Mouse (Mus musculus) midbrain, embryonic 10.5 days (tissue): ENCODE results near the gene Arhgap10. TPM values are rescaled to one million over a fixed set of nuclear protein-coding genes. Genes with fewer than 3 reads are reported as not detected.

Experiments used
- DNase-seq: peaks from one replicate; pipeline ENCODE4 v3.0.0-alpha.2; 2017; ENCODE audit warnings: low spot score
- H3K27ac ChIP-seq: fragments of 300-500 bp; sonication (generic); replicated peaks from 2 replicates; pipeline ENCODE4 v1.5.1; 2016; ENCODE audit warnings: mild to moderate bottlenecking
- H3K27me3 ChIP-seq: fragments of 300-500 bp; sonication (generic); 2 replicates; pipeline ENCODE4 v1.6.1; 2016; ENCODE audit warnings: low read depth, mild to moderate bottlenecking; ENCODE audit not compliant: poor library complexity, severe bottlenecking
- H3K36me3 ChIP-seq: fragments of 300-500 bp; sonication (generic); 2 replicates; pipeline ENCODE4 v1.6.1; 2016; ENCODE audit warnings: mild to moderate bottlenecking, moderate library complexity
- H3K4me1 ChIP-seq: fragments of 300-500 bp; sonication (generic); 2 replicates; pipeline ENCODE4 v1.6.1; 2016
- H3K4me3 ChIP-seq: fragments of 300-500 bp; sonication (generic); 2 replicates; pipeline ENCODE4 v1.5.1; 2016; ENCODE audit warnings: mild to moderate bottlenecking, moderate library complexity
- H3K9me3 ChIP-seq: fragments of 300-500 bp; sonication (generic); replicated peaks from 2 replicates; pipeline ENCODE4 v1.6.1; 2016; ENCODE audit warnings: mild to moderate bottlenecking
- WGBS: fragments of 180-500 bp; shearing (Covaris S2); methylation state at CpG from one replicate; pipeline ENCODE4 v1.1.7; 2016; 5-methylcytosine and 5-hydroxymethylcytosine counted together
- polyA plus RNA-seq: library from polyadenylated mRNA; unstranded; fragments of >200 nt; fragmentation: Nextera tagmentation; extraction: Ambion mirVana; gene quantifications from 2 replicates; pipeline ENCODE4 v1.2.1, GENCODE M21; 2016

Arhgap10 gene
- polyA plus RNA-seq, 1 experiment from 2014 or later, result 16.5 TPM

DNA sequence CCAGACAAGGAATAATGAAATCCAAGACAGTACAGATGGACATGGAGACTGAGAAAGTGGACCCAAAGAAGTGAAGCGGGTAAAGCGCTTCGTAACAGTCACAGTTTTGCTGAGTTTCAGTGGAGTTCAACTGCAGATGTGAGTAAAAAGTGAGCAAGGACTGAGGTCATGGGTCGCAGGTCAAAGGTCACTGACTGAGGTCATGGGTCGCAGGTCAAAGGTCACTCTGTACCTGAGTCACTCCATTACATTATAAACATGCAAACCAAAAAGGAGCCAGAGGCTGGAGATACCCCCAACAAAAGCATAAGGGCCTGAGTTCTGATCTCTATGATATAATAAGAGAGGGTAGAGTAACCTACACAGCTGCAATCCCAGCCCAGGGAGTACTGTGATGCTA lies 43.1 kb downstream of the Arhgap10 start:
- no peak for DNase-seq
- no peaks in the 10 kb centered on the region for H3K36me3 ChIP-seq
- H3K27me3 ChIP-seq, result no peaks in the 10 kb centered on the region
- H3K9me3 ChIP-seq, result no peaks in the 10 kb centered on the region
- H3K4me3 ChIP-seq, result no peak overlapping the region
- H3K4me1 ChIP-seq, result 0 out of 2 replicates have a peak, but pooled peaks cover 5% of the 10 kb centered on the region
- 92% methylated on average over 5 of the region's 5 CpGs for WGBS
- H3K27ac ChIP-seq, result no peak overlapping the region

DNA sequence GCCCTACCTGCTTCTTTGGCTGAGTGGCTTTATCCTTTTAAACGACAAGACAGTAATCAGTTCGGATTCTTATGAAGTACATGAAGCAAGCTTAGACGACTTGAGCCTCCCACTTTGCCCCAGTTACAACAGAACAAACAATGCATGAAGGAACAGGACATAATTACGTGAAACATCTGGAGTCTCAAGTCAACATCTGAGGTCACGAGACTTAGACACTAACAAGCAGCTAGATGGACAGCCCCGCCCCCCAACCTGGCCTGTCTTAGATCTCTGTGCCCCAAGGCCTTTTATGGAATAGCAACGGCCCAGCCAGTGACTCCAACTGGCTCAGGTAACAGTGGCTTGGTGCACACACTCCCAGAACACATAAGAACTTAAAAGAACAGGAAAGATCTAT lies 44.0 kb downstream of the Arhgap10 start:
- 75% methylated on average over 7 of the region's 7 CpGs for WGBS
- no peak for DNase-seq

DNA sequence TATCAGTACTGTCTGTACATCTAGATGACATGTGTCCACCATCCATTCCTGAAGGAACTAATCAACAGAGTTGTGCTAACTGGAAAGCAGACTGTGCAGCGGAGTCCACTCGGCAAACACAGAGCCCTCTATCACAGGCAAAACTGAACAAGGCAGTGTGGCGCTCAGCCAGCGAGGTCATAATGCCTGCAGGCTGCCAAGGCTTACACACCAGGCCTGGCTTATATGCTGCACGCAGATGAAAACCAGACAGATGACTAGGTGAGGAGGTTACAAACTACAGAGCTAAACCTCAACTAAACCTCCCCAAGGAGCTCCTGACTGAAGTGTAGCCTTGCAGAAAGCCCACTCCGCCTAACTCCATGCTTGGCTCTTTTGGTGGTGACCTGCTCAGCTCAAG lies 44.4 kb downstream of the Arhgap10 start:
- H3K4me1 ChIP-seq, result no peaks in the 10 kb centered on the region
- no peak for DNase-seq
- H3K36me3 ChIP-seq, result no peaks in the 10 kb centered on the region
- no peaks in the 10 kb centered on the region for H3K9me3 ChIP-seq
- 89% methylated on average over 6 of the region's 6 CpGs for WGBS
- no peak overlapping the region for H3K27ac ChIP-seq
- H3K4me3 ChIP-seq, result no peak overlapping the region
- no peaks in the 10 kb centered on the region for H3K27me3 ChIP-seq

More for the DNA sequence above, 44.0 kb downstream of the Arhgap10 start:
- Histone ChIP-seq H3K9me3 (no peaks in the 10 kb centered on the region), H3K27ac (no peak overlapping the region), H3K4me3 (no peak overlapping the region), H3K36me3 (no peaks in the 10 kb centered on the region), H3K27me3 (no peaks in the 10 kb centered on the region), H3K4me1 (0 out of 2 replicates have a peak, but pooled peaks cover 3% of the 10 kb centered on the region)

GRCm38 (mm10) chr8:77461392-77461791 lies 56.4 kb downstream of the Arhgap10 start:
- no peaks in the 10 kb centered on the region for H3K4me1 ChIP-seq
- H3K9me3 ChIP-seq, result no peaks in the 10 kb centered on the region
- WGBS, result 90% methylated on average over 6 of the region's 6 CpGs
- DNase-seq, result no peak
- H3K27ac ChIP-seq, result no peak overlapping the region
- no peak overlapping the region for H3K4me3 ChIP-seq
- no peaks in the 10 kb centered on the region for H3K27me3 ChIP-seq
- H3K36me3 ChIP-seq, result no peaks in the 10 kb centered on the region

- H3K27ac ChIP-seq, result no peak overlapping the region
- H3K9me3 ChIP-seq, result no peaks in the 10 kb centered on the region
- H3K27me3 ChIP-seq, result no peaks in the 10 kb centered on the region
- H3K4me3 ChIP-seq, result no peak overlapping the region
- H3K4me1 ChIP-seq, result no peaks in the 10 kb centered on the region
- no peak for DNase-seq
- WGBS, result 89% methylated on average over 2 of the region's 2 CpGs
- H3K36me3 ChIP-seq, result no peaks in the 10 kb centered on the region
These were observed 57.4 kb downstream of the Arhgap10 start for GRCm38 (mm10) chr8:77460363-77460762.

DNA sequence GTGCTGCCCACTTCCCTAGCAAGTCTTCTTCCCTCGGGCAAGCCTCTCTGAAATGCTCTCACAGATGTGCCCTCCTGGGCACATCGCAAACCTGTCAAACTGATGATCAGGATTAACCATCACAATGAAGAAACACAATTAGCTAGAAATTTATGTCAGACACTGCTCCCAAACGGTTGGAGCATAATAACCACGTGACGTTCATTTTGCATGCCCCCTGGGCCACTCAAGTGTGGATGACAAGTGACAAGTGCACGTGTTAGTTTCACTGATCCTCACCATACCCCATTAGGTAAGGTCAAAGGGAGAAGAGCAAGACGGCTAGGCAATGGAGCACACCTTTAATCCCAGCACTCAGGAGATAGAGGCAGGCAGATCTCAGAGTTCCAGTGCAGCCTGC lies 58.1 kb downstream of the Arhgap10 start:
- WGBS, result 82% methylated on average over 7 of the region's 7 CpGs
- Histone ChIP-seq H3K27ac (no peak overlapping the region), H3K4me1 (no peaks in the 10 kb centered on the region), H3K4me3 (no peak overlapping the region), H3K9me3 (no peaks in the 10 kb centered on the region), H3K36me3 (no peaks in the 10 kb centered on the region), H3K27me3 (no peaks in the 10 kb centered on the region)
- no peak for DNase-seq

DNA sequence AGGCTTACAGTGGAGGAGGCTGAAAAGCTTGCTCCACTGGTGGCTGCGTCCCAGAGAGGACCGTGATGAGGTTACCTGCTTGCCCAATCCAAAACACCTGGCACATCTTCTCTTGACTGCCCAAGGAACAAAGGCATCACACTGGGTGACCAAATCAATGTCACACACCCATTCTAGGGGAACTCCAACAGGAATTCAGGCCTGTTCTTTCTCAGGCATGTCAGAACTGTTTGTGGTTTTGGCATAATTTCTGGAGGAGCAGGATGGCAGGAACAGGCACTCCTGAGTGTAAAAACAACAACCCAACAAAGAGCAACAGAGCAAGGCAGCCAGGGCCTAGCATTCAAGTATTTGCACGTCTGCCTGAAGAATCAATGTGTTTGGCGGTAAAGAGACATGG lies 59.2 kb downstream of the Arhgap10 start:
- peaks cover 3% of the 10 kb centered on the region; the same call in 1 of the 2 replicates for H3K4me1 ChIP-seq
- no peak for DNase-seq
- H3K27me3 ChIP-seq, result no peaks in the 10 kb centered on the region
- no peaks in the 10 kb centered on the region for H3K36me3 ChIP-seq
- 93% methylated on average over 4 of the region's 4 CpGs for WGBS
- no peak overlapping the region for H3K27ac ChIP-seq
- no peak overlapping the region for H3K4me3 ChIP-seq
- no peaks in the 10 kb centered on the region for H3K9me3 ChIP-seq

- H3K27me3 ChIP-seq, result no peaks in the 10 kb centered on the region
- H3K4me1 ChIP-seq, result peaks cover 3% of the 10 kb centered on the region; the same call in 1 of the 2 replicates
- no peak overlapping the region for H3K27ac ChIP-seq
- DNase-seq, result no peak
- H3K36me3 ChIP-seq, result no peaks in the 10 kb centered on the region
- no peak overlapping the region for H3K4me3 ChIP-seq
- WGBS, result 94% methylated on average over 6 of the region's 6 CpGs
- H3K9me3 ChIP-seq, result no peaks in the 10 kb centered on the region
These were observed 61.5 kb downstream of the Arhgap10 start for GRCm38 (mm10) chr8:77456263-77456662.

DNA sequence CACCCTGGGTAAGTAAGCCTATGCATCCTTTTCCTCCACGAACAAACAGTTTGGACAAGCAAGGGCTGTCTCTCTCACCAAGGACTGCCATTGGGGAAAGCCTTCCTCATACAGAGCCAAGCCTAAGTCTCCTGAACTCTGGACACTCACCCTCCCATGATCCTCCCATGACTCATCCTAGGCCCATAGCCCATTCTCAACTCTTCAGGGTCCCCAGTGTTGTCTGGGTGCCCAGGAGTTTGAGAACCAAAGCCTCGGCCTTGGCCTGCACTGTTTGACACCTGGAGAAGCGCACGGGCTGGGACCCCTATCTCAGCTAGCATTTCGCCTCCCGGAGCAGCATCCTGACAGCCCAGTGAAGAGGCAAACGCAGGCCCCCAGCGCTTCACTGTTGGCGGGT lies 63.9 kb downstream of the Arhgap10 start:
- WGBS, result 88% methylated on average over 9 of the region's 9 CpGs
- Histone ChIP-seq H3K4me3 (no peak overlapping the region), H3K27me3 (no peaks in the 10 kb centered on the region), H3K4me1 (peaks cover 3% of the 10 kb centered on the region; the same call in 1 of the 2 replicates), H3K36me3 (peaks cover 12% of the 10 kb centered on the region), H3K27ac (no peak overlapping the region), H3K9me3 (no peaks in the 10 kb centered on the region)
- DNase-seq, result no peak

GRCm38 (mm10) chr8:77451466-77452382 lies 66.0 kb downstream of the Arhgap10 start:
- WGBS, result 93% methylated on average over 21 of the region's 21 CpGs
- Histone ChIP-seq H3K4me1 (peaks cover 3% of the 10 kb centered on the region; the same call in 1 of the 2 replicates), H3K36me3 (peaks cover 12% of the 10 kb centered on the region), H3K27ac (no peak overlapping the region), H3K27me3 (no peaks in the 10 kb centered on the region), H3K9me3 (no peaks in the 10 kb centered on the region; the same call in 1 of the 2 replicates), H3K4me3 (no peak overlapping the region)
- DNase-seq, result no peak

- no peaks in the 10 kb centered on the region; the same call in 1 of the 2 replicates for H3K9me3 ChIP-seq
- H3K27me3 ChIP-seq, result no peaks in the 10 kb centered on the region
- no peak overlapping the region for H3K4me3 ChIP-seq
- 94% methylated on average over 5 of the region's 5 CpGs for WGBS
- peaks cover 12% of the 10 kb centered on the region for H3K36me3 ChIP-seq
- DNase-seq, result no peak
- H3K4me1 ChIP-seq, result peaks cover 3% of the 10 kb centered on the region; the same call in 1 of the 2 replicates
- no peak overlapping the region for H3K27ac ChIP-seq
These were observed 66.7 kb downstream of the Arhgap10 start for GRCm38 (mm10) chr8:77451052-77451451.

- H3K27me3 ChIP-seq, result no peaks in the 10 kb centered on the region
- H3K4me3 ChIP-seq, result no peak overlapping the region
- peaks cover 12% of the 10 kb centered on the region for H3K36me3 ChIP-seq
- no peaks in the 10 kb centered on the region; the same call in 1 of the 2 replicates for H3K9me3 ChIP-seq
- H3K27ac ChIP-seq, result no peak overlapping the region
- peaks cover 5% of the 10 kb centered on the region; the same call in 1 of the 2 replicates for H3K4me1 ChIP-seq
- 93% methylated on average over 12 of the region's 12 CpGs for WGBS
- no peak for DNase-seq
These were observed 71.5 kb downstream of the Arhgap10 start for GRCm38 (mm10) chr8:77446294-77446693.

- H3K27me3 ChIP-seq, result no peaks in the 10 kb centered on the region
- H3K4me3 ChIP-seq, result no peak overlapping the region
- DNase-seq, result no peak
- peaks cover 8% of the 10 kb centered on the region for H3K4me1 ChIP-seq
- no peak overlapping the region for H3K27ac ChIP-seq
- 82% methylated on average over 3 of the region's 3 CpGs for WGBS
- H3K36me3 ChIP-seq, result peaks cover 11% of the 10 kb centered on the region
- no peaks in the 10 kb centered on the region; the same call in 1 of the 2 replicates for H3K9me3 ChIP-seq
These were observed 72.1 kb downstream of the Arhgap10 start for GRCm38 (mm10) chr8:77445642-77446041.
